Mouse (Mus musculus): ENCODE results near the gene Dnali1. TPM values are rescaled to one million over a fixed set of nuclear protein-coding genes. Genes with fewer than 3 reads are reported as not detected.

Dnali1 gene
- total RNA-seq, 1 experiment from 2014 or later, result 0.23 TPM

DNA sequence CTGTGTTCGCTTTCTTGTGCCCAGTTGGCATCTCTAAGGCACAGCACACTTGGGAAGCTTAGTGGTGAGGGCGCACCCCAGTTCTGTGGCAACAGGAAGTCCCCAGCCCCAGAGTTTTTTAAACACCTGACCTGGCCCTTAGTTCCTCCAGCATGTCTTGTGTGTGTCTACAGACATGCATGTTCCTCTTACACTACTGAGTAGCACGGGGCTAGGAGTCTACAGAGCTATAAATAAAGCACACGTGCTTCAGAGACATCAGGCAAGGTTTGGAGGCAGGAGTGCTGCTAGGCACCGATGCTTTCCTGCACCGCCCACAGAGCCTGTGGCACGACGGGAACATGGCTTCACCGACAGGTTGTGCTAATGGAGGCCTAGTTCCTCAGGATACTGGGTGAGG, 10.1 kb downstream of the Dnali1 start:
- peak; percentile 57 for ATAC-seq (ENCODE audit: extremely low read depth, insufficient number of reproducible peaks, low FRiP score, poor library complexity, severe bottlenecking)

DNA sequence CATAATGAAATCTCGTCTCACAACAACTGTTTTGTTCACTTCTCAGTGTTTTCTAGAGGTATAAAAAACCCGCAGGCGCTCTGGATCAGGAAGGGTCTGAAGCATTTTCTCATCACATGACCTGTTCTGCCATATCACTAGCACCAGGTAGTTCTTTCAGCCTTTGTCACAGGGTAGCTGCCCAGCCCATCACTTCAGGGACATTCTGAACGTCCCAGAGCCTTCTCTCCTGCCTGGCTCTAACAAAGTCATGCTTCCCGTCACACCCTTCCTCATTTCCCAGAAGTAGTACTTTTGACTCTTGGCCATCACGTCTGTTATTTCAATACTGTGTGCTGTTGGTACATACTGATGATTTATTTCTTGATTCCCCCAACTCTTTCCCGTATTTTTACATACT, 21.0 kb downstream of the Dnali1 start:
- ATAC-seq (ENCODE audit: extremely low read depth, insufficient number of reproducible peaks, low FRiP score, poor library complexity, severe bottlenecking), result no peak

DNA sequence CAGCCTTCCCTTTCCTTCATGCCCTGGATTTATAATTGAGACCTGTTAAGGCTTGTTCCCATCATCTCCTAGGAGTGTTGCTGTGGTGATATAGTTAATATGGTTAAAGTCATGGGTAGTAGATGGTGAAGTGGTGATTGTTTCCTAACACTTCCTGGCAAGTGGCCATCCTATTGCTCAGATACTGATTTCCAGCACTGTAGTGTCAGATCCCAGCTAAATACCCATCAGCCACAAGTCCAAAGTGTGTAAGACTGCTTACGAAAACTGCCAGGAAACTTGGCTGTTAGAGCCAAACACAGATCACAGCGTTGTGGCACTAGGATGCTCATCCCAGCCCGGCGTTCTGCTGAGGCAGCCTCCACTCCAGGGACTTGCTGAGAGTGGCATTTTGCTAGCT, 31.2 kb downstream of the Dnali1 start:
- no peak for ATAC-seq (ENCODE audit: extremely low read depth, insufficient number of reproducible peaks, low FRiP score, poor library complexity, severe bottlenecking)

DNA sequence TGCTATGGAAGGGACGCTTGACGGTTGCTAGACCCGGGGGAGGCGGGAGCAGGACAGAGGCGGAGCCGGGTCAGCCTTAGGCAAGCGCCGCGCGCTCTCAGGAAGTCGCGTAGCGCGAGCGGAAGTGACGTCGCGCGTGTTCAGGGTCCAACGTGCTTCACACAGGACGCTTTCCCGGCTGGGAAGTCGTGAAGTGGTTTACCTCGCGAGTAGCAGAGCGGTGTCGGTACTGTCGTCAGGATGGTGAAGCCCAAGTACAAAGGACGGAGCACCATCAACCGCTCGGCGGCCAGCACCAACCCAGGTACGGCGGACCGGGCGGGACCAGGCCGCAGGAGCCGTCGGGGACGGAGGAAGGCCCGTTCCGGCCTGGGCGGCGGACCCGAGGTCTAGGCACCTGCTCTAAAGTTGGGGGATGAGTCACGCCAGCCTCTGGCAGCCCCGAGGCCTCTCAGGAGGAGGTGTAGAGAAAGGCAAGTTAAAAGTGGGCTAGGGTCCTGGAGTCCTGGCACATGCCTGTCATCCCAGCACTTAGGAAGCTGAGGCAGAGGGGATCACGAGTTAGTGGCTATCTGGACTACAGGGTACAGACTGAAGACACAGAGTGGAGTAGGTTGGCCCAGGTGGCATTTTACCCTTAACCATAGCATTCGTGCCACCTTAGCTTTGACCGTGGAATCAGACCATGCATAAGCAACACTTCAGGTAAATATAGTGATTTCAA, 35.5 kb downstream of the Dnali1 start:
- ATAC-seq (ENCODE audit: extremely low read depth, insufficient number of reproducible peaks, low FRiP score, poor library complexity, severe bottlenecking), result peak; percentile 99

DNA sequence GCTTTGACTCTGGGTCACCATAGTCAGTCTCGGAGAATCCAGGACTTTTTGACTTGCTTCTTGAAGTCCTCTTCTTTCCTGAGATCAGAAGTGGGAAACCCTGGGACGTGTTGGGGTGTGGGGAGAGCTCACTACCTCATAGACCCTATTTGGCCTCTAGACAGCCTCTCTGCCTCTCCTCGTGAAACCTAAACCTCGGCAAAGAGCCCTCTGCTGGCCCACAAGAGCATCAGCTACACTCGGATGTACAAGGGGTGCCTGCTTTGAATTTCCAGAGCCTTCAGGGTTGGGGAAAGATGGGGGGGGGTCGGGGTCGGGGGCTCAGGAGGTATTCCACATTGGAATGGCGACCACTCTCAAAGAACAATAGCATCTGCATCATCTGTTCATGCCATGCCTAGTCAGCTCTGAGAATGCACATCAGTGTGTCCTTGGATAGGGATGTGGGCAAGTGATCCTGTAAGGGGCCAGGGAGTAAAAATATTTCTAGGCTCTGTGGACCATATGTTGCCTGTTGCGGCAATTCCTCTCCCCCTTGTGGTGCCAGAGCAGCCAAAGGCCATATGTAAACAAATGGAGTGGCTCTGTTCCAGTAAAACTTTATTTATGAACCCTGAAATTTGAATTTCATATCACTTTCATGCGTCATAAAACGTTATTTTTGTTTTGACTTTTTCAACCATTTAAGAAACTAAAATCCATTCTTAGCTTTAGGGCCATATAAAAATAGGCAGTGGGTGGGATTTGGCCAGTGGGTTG, 44.5 kb downstream of the Dnali1 start:
- ATAC-seq (ENCODE audit: extremely low read depth, insufficient number of reproducible peaks, low FRiP score, poor library complexity, severe bottlenecking), result no peak

DNA sequence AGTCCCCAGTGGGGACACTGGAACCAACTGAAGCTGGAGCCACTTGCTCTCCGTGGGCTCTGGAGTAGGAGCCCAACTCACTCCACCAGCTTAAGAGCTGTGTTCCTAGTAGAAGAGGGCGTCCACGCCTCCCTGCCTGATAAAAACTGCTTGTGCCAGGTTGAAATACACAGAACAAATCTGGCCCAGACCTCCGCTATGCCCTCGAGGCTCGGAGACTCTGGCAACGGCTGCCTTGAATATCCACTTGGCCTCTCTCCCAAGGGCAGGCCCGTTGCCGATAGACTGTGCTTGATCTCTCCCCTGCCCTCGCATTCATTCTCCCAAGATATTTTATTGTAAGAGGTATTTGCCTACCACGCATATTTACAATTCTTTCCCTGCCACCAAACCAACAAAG, 48.1 kb downstream of the Dnali1 start:
- ATAC-seq (ENCODE audit: extremely low read depth, insufficient number of reproducible peaks, low FRiP score, poor library complexity, severe bottlenecking), result no peak

DNA sequence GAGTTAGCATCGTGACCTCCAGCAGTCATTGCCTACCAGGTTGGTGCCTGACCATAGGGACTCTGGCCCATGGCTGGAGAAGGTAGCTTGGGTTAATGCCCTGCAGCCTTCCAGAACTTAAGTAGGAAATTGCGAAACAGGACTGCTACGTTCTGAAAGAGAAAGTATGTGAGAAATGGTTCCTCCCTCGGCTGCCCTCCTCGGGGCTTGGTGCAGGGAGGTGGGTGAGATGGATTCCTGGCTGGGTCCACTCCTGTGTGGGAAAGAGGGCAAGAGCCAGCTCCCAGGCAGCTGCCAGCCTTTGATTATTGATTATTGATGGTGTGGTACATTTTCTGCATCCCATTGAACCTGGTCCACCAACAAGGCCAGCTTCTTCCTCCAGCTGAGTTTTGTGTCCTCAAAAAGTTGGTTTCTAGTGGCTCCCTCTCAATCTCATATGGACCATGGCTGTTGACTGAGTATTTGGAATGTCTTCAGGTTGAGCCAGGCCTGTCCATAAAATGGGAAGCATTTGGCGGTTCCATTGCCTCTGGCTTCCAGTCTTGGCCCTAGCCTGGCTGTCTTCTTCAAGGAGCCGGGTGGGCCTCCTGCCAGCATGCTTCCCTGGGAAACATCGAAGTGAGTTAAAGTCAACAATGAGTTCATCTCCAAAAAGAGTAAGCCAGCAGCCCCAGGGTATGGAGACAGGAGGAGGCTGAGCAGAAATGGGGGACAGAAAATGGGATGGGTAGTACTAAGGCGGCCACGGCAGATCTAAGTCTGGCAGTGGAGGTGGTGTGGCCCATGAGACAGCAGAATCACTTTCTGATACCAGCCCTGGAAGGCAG, 49.5 kb downstream of the Dnali1 start, which contains the start of gene Gnl2:
TSS of gene Gnl2 (plus strand) at position 780 of the 830 bp plus-strand sequence.
- ATAC-seq (ENCODE audit: extremely low read depth, insufficient number of reproducible peaks, low FRiP score, poor library complexity, severe bottlenecking), result peak; percentile 21; the same call in 1 of the 2 replicates

DNA sequence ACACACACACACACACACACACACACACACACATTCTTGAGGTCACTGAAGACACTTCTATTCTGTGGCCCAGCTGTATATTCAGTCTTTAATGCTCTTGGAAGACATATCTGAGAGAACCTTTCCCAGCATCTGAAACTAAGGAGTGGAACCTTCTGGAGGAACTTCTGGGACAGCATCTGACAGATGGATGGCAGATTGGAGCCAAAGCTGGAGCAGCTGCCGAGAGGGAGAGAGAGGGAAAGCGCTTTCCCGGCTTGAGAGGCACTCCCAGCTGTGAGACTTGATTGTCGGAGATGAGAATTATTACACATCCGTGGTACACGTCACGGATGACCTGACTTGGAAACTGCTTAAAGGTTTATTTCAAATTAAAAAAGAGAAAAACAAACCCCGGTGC, 56.8 kb downstream of the Dnali1 start:
- no peak for ATAC-seq (ENCODE audit: extremely low read depth, insufficient number of reproducible peaks, low FRiP score, poor library complexity, severe bottlenecking)

DNA sequence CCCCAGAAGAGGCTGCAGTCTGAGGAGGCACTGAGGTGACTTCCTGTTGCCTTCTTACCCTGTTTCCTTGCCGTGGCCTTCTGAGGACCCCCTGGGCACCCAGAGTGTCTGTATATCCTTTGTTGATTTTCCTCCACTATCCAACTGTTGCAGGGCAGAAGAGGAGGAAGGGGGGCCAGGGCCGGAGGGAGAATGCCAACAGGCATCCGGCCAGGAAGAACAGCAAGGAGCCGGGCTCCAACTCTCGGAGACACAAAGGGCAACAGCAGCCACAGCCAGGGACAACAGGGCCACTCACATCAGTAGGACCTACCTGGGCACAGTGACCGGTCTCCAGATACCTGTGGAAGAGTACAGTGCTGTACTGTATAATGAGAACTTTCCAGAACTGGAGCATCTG, 57.3 kb downstream of the Dnali1 start:
- ATAC-seq (ENCODE audit: extremely low read depth, insufficient number of reproducible peaks, low FRiP score, poor library complexity, severe bottlenecking), result no peak

DNA sequence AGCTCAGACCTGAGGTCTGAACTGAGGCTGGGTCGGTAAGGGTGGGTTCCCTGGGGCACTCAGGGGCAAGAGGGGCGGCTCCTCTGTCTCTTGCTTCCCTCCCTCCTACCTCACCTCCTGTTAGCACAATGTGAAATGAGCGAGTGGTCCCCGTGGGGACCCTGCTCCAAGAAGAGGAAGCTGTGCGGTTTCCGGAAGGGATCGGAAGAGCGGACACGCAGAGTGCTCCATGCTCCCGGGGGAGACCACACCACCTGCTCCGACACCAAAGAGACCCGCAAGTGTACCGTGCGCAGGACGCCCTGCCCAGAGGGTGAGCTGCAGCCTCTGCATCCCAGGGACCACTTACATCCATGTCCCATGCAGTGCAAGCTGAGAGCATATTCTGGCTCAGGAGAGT, 58.0 kb downstream of the Dnali1 start:
- ATAC-seq (ENCODE audit: extremely low read depth, insufficient number of reproducible peaks, low FRiP score, poor library complexity, severe bottlenecking), result no peak

Other genes starting within 250 kb of the Dnali1 start
- gene Yrdc, start 215.0 kb downstream of the Dnali1 start, total RNA-seq (2017), result 22.5 and 30.2 TPM in 2 replicates
- 4.7 and 7.2 TPM in 2 replicates for gene 1110065P20Rik, start 214.5 kb downstream of the Dnali1 start, total RNA-seq (2017)
- 0.49 TPM in 1 of 2 replicates, not detected in the other for gene Maneal, start 203.5 kb downstream of the Dnali1 start, total RNA-seq (2017)
- gene Epha10, start 184.8 kb downstream of the Dnali1 start, total RNA-seq (2017), result not detected in 2 replicates
- gene 9930104L06Rik, start 128.7 kb downstream of the Dnali1 start, total RNA-seq (2017), result 22.2 and 25.4 TPM in 2 replicates
- gene Cdca8, start 126.4 kb downstream of the Dnali1 start, total RNA-seq (2017), result 0.93 and 2.1 TPM in 2 replicates
- gene Rspo1, start 79.3 kb downstream of the Dnali1 start, total RNA-seq (2017), result 0.37 and 1.3 TPM in 2 replicates
- 84.1 and 99.5 TPM in 2 replicates for gene Gnl2, start 49.1 kb downstream of the Dnali1 start, total RNA-seq (2017)
- gene Snip1, start 969 bp upstream of the Dnali1 start, total RNA-seq (2017), result 26.2 and 30.0 TPM in 2 replicates
- gene Meaf6, start 19.4 kb upstream of the Dnali1 start, total RNA-seq (2017), result 23.8 and 38.1 TPM in 2 replicates
- 37.3 and 37.8 TPM in 2 replicates for gene Zc3h12a, start 62.1 kb upstream of the Dnali1 start, total RNA-seq (2017)